Mouse (Mus musculus) ES-Bruce4 (cell line): ENCODE results near the gene Fkbp10. TPM values are rescaled to one million over a fixed set of nuclear protein-coding genes. Genes with fewer than 3 reads are reported as not detected.
A peak's percentile ranks its signal among the peaks of the same experiment; 100 is the strongest.

Source experiments
- H3K27ac ChIP-seq: 2 replicates; pipeline ENCODE4 v1.5.1; 2012; ENCODE audit warnings: low read length, inconsistent platforms; ENCODE audit not compliant: insufficient read depth
- H3K27me3 ChIP-seq: 2 replicates; pipeline ENCODE4 v1.6.1; 2012; ENCODE audit warnings: mild to moderate bottlenecking, low read length, inconsistent platforms; ENCODE audit not compliant: control insufficient read depth, poor library complexity, insufficient read depth, severe bottlenecking
- H3K36me3 ChIP-seq: 2 replicates; pipeline ENCODE4 v1.6.1; 2012; ENCODE audit warnings: inconsistent platforms, mild to moderate bottlenecking, low read length, moderate library complexity; ENCODE audit not compliant: control insufficient read depth, poor library complexity, insufficient read depth, severe bottlenecking
- H3K4me1 ChIP-seq: one replicate; pipeline ENCODE4 v1.8.1; 2011; ENCODE audit warnings: low read length; ENCODE audit not compliant: control insufficient read depth, insufficient read depth
- H3K4me3 ChIP-seq: 2 replicates; pipeline ENCODE4 v1.5.1; 2011; ENCODE audit warnings: low read depth, mild to moderate bottlenecking, low read length
- H3K9ac ChIP-seq: 2 replicates; pipeline ENCODE4 v1.6.1; 2012; ENCODE audit warnings: low read depth, mild to moderate bottlenecking, inconsistent platforms; ENCODE audit not compliant: poor library complexity, severe bottlenecking
- H3K9me3 ChIP-seq: replicated peaks from 2 replicates; pipeline ENCODE4 v1.6.1; 2012; ENCODE audit warnings: mild to moderate bottlenecking, low read length, inconsistent platforms; ENCODE audit not compliant: control insufficient read depth, poor library complexity, insufficient read depth, severe bottlenecking
- CTCF ChIP-seq: IDR thresholded peaks from one replicate; pipeline ENCODE4 v1.8.1; 2011; ENCODE audit warnings: low read depth, low read length
- EP300 ChIP-seq: IDR thresholded peaks from 2 replicates; pipeline ENCODE4 v1.6.1; 2011; ENCODE audit warnings: low read depth, low read length; ENCODE audit not compliant: insufficient read depth
- POLR2A ChIP-seq: IDR thresholded peaks from one replicate; pipeline ENCODE4 v1.8.1; 2011; ENCODE audit warnings: low read length; ENCODE audit not compliant: insufficient read depth
- polyA plus RNA-seq: library from polyadenylated mRNA; stranded (reverse); fragments of >200 nt; gene quantifications from 2 replicates; pipeline ENCODE4 v1.2.4, GENCODE M21; 2011; ENCODE audit warnings: low read depth; ENCODE audit not compliant: missing spikeins, insufficient read depth, insufficient read length

The Fkbp10 gene
- polyA plus RNA-seq = 22.5 and 24.3 TPM in 2 replicates

DNA sequence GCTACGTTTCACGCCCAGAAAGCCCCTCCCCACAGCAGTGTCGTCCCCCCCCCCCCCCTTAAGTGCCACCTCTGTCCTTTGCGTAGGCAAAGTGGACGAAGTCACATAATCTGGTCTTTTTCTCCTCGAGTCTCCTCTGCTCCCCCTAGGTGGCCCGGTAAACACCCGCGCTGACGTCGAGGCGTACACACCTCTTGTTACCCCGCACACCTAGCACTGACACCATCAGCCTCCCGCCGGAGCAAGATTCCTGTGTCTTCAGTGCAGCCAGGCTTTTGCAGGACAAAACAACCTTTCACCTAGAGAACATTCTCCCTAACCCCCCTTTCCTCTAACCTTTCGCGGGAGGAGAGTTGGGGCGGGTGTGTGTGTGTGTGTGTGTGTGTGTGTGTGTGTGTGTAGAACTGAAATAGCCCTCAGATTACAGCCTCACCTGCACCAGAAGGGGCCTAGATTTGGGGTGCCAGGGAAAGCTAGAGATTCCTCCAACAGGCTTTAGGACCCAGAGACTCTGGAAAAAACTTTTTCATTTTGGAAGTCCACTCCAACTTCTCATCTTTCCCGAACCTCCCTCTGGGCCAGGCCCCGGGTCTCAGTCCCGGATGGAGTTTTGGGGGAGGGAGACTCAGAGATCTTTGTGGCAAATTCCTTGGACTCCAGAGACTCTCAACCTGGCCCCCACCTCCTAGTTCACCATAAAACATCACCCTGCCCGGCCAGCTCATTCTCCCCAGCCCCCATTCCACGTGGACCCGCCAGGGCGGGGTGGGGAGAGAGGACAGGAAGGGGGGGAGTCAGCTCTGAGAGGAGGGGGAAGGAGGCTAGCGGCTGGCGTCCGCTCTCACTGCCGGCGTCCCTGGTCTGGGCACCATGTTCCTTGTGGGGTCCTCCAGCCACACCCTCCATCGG, at the start of gene Fkbp10:
Fkbp10 (plus strand) TSS at position 784 of the 909 bp plus-strand sequence.
- Histone ChIP-seq H3K9ac (peak within 1 kb of the TSS; percentile 89), H3K27ac (peak within 1 kb of the TSS; percentile 36; the same call in 1 of the 2 replicates), H3K4me1 (no peaks in the 10 kb centered on the region), H3K36me3 (no peaks in the 10 kb centered on the region), H3K9me3 (no peaks in the 10 kb centered on the region), H3K27me3 (no peaks in the 10 kb centered on the region), H3K4me3 (peak within 1 kb of the TSS; percentile 71)
- no peak for TF ChIP-seq CTCF
- TF ChIP-seq POLR2A = no peak

GRCm38 (mm10) chr11:100369145-100369544, 46.4 kb upstream of the Fkbp10 start:
- Histone ChIP-seq H3K9me3 (no peaks in the 10 kb centered on the region), H3K36me3 (peaks cover 19% of the 10 kb centered on the region; the same call in 1 of the 2 replicates), H3K4me1 (peaks cover 4% of the 10 kb centered on the region), H3K9ac (no peak overlapping the region), H3K4me3 (no peak overlapping the region), H3K27ac (0 out of 2 replicates have a peak overlapping the region, but pooled peaks have one; percentile 14), H3K27me3 (no peaks in the 10 kb centered on the region)
- TF ChIP-seq POLR2A (no peak), CTCF (no peak)

GRCm38 (mm10) chr11:100369822-100370221, 45.7 kb upstream of the Fkbp10 start:
- Histone ChIP-seq H3K27ac (no peak overlapping the region), H3K36me3 (peaks cover 20% of the 10 kb centered on the region; the same call in 1 of the 2 replicates), H3K4me3 (no peak overlapping the region), H3K27me3 (no peaks in the 10 kb centered on the region), H3K9ac (no peak overlapping the region), H3K9me3 (no peaks in the 10 kb centered on the region), H3K4me1 (peaks cover 4% of the 10 kb centered on the region)
- TF ChIP-seq CTCF = no peak
- no peak for TF ChIP-seq POLR2A
- no peak for TF ChIP-seq EP300

GRCm38 (mm10) chr11:100371981-100372558, 43.4 kb upstream of the Fkbp10 start:
- H3K4me1 ChIP-seq = peaks cover 2% of the 10 kb centered on the region
- TF ChIP-seq CTCF = no peak
- no peak for TF ChIP-seq POLR2A
- no peak for TF ChIP-seq EP300
- peaks cover 21% of the 10 kb centered on the region; the same call in 1 of the 2 replicates for H3K36me3 ChIP-seq
- no peaks in the 10 kb centered on the region for H3K9me3 ChIP-seq
- H3K9ac ChIP-seq = no peak overlapping the region
- H3K4me3 ChIP-seq = no peak overlapping the region
- no peaks in the 10 kb centered on the region for H3K27me3 ChIP-seq
- H3K27ac ChIP-seq = no peak overlapping the region

DNA sequence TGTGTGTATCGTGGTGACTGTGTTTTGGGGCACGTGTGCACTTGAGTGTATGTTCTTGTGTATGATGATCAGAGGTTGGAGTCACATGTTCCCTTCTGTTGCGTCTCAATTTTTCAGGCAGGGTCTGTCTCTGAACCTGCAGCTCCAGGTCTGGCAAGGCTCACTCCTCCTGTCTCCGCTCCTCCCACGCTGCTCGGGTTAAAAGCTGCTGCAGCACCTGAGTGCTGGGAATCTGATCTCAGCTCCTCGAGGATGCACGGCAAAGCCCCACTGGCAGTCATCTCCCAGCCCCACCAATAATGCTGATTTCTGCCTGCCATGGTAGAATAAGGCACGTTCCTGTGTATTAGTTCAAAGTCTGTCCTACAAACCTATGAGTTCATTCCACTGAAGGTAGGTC, 40.4 kb upstream of the Fkbp10 start:
- H3K36me3 ChIP-seq = peaks cover 21% of the 10 kb centered on the region
- no peak for TF ChIP-seq CTCF
- TF ChIP-seq POLR2A = no peak
- 0 out of 2 replicates have a peak, but pooled peaks have one; percentile 9 for TF ChIP-seq EP300

More for the DNA sequence above, 40.4 kb upstream of the Fkbp10 start:
- H3K9me3 ChIP-seq = no peaks in the 10 kb centered on the region
- H3K27ac ChIP-seq = peak overlapping the region; percentile 97
- no peak overlapping the region for H3K4me3 ChIP-seq
- H3K4me1 ChIP-seq = no peaks in the 10 kb centered on the region
- H3K9ac ChIP-seq = peak overlapping the region; percentile 36; the same call in 1 of the 2 replicates
- H3K27me3 ChIP-seq = no peaks in the 10 kb centered on the region
